Mouse (Mus musculus) ES-Bruce4 (cell line): Measurements from ENCODE around the gene Crtc3.

ENCODE experiments used
- EP300 ChIP-seq: IDR thresholded peaks from 2 replicates; pipeline ENCODE4 v1.6.1; 2011; ENCODE audit warnings: low read depth, low read length; ENCODE audit not compliant: insufficient read depth
- POLR2A ChIP-seq: IDR thresholded peaks from one replicate; pipeline ENCODE4 v1.8.1; 2011; ENCODE audit warnings: low read length; ENCODE audit not compliant: insufficient read depth

- TF ChIP-seq POLR2A, result no peak
- TF ChIP-seq EP300, result no peak
Observed at GRCm38 (mm10) chr7:80606435-80606834, 82.2 kb downstream of the Crtc3 start.
